Mouse (Mus musculus): ENCODE data around the gene Tbrg4. TPM values are rescaled to one million over a fixed set of nuclear protein-coding genes. Genes with fewer than 3 reads are reported as not detected.

Tbrg4 gene
- polyA plus RNA-seq, 1 experiment from 2014 or later = 23.5 TPM

DNA sequence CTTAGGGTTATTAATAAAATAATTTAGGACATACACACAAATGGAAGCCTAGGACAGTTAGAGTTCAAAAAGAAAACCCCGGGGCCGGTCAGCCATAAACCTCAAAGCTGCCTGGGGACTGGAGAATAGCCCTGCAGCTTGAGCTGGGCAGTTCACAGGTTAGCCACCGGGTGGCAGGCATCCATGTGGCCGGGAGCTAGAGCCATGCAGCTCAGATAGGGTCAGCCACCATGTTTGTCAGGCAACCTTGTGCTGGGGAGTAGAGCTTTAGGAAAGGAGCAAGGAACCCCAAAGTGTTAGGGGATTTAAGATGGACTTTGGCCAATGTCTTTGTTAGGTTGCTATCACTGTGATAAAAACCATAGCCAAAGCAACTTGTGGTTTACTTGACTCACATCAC, 2.7 kb upstream of the Tbrg4 start:
- peak; percentile 72 for DNase-seq

DNA sequence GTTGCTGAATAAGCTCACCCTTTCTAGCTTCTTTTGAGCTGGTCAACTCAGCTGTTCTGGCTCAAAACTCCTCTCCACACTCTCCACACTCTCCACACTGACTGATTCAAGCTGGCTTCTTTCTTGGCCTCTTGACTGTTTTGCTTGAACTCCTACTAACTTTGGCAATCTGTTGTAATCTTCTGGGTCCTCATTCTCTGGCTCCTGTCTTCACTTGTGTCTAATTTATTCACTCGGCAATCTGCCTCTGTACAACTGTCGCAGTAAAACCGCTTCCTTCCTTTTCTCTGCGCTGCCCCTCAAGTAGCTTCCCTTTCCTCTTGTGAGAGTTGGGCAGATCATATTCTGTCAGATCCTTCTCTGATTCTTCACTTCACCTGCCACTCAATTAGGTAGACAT, 1.9 kb upstream of the Tbrg4 start:
- TF ChIP-seq CTCF (IDR thresholded peaks at IDR 0.05; ENCODE audit: low read depth) = no peak
- no peak for TF ChIP-seq EP300 (IDR thresholded peaks at IDR 0.05; ENCODE audit: low read depth)
- no peaks in the 10 kb centered on the region for H3K27me3 ChIP-seq (ENCODE audit: insufficient read depth, low read length)
- H3K4me2 ChIP-seq (ENCODE audit: low read depth, low read length) = peak overlapping the region; percentile 89; the same call in 1 of the 2 replicates
- H3K9ac ChIP-seq (replicated peaks) = no peak overlapping the region
- H3K4me1 ChIP-seq (ENCODE audit: insufficient read depth) = peaks cover 34% of the 10 kb centered on the region
- H3K4me3 ChIP-seq (ENCODE audit: low read depth, low read length) = no peak overlapping the region
- H3K27ac ChIP-seq (ENCODE audit: low read depth) = peak overlapping the region; percentile 94
- WGBS (ENCODE audit: insufficient replicate concordance) = 45% methylated on average over 4 of the region's 4 CpGs
- H3K9me3 ChIP-seq (ENCODE audit: low read length) = peaks cover 4% of the 10 kb centered on the region; the same call in 1 of the 2 replicates
- no peak for DNase-seq
- ATAC-seq = no peak
- peaks cover 11% of the 10 kb centered on the region for H3K36me3 ChIP-seq (replicated peaks; ENCODE audit: insufficient read depth, low read length)

More for the DNA sequence above, 2.7 kb upstream of the Tbrg4 start:
- TF ChIP-seq CTCF (IDR thresholded peaks at IDR 0.05; ENCODE audit: low read depth) (peak; percentile 77), EP300 (IDR thresholded peaks at IDR 0.05; ENCODE audit: low read depth) (no peak)
- Histone ChIP-seq H3K27me3 (ENCODE audit: insufficient read depth, low read length) (no peaks in the 10 kb centered on the region), H3K36me3 (replicated peaks; ENCODE audit: insufficient read depth, low read length) (peaks cover 5% of the 10 kb centered on the region), H3K4me1 (ENCODE audit: insufficient read depth) (peaks cover 34% of the 10 kb centered on the region), H3K9me3 (ENCODE audit: low read length) (peaks cover 4% of the 10 kb centered on the region; the same call in 1 of the 2 replicates), H3K27ac (ENCODE audit: low read depth) (peak overlapping the region; percentile 94), H3K4me3 (ENCODE audit: low read depth, low read length) (no peak overlapping the region), H3K4me2 (ENCODE audit: low read depth, low read length) (no peak overlapping the region), H3K9ac (replicated peaks) (no peak overlapping the region)
- ATAC-seq = no peak
- WGBS (ENCODE audit: insufficient replicate concordance) = 27% methylated on average over 4 of the region's 4 CpGs

DNA sequence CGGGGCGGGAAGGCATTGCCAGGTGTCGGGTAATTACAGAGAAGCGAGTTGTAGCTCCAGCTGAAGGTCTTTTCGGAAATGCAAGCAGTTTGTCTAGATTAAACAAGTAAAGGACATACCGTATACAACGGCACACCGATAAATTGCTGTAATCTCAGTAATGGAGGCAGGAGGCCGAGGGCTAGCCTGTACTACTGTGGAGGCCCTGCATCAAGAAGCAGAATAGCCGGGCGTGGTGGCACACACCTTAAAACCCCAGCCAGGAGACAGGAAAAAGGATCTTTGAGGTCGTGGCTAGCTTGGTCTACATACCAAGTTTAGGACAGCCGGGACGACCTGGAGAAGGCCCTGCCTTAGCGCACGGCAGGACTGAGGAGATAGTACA, 513 bp upstream of the Tbrg4 start:
- Histone ChIP-seq H3K27ac (ENCODE audit: low read depth) (peak overlapping the region; percentile 94), H3K27me3 (ENCODE audit: insufficient read depth, low read length) (no peaks in the 10 kb centered on the region), H3K4me1 (ENCODE audit: insufficient read depth) (peaks cover 34% of the 10 kb centered on the region), H3K9me3 (ENCODE audit: low read length) (peaks cover under 1% of the 10 kb centered on the region; the same call in 1 of the 2 replicates), H3K4me3 (ENCODE audit: low read depth, low read length) (peak overlapping the region; percentile 85), H3K4me2 (ENCODE audit: low read depth, low read length) (peak overlapping the region; percentile 89), H3K36me3 (replicated peaks; ENCODE audit: insufficient read depth, low read length) (peaks cover 16% of the 10 kb centered on the region), H3K9ac (replicated peaks) (peak overlapping the region; percentile 78)
- no peak for TF ChIP-seq EP300 (IDR thresholded peaks at IDR 0.05; ENCODE audit: low read depth)
- no peak for TF ChIP-seq CTCF (IDR thresholded peaks at IDR 0.05; ENCODE audit: low read depth)
- WGBS (ENCODE audit: insufficient replicate concordance) = 8% methylated on average over 16 of the region's 16 CpGs
- ATAC-seq (peak; percentile 24), DNase-seq (no peak)

DNA sequence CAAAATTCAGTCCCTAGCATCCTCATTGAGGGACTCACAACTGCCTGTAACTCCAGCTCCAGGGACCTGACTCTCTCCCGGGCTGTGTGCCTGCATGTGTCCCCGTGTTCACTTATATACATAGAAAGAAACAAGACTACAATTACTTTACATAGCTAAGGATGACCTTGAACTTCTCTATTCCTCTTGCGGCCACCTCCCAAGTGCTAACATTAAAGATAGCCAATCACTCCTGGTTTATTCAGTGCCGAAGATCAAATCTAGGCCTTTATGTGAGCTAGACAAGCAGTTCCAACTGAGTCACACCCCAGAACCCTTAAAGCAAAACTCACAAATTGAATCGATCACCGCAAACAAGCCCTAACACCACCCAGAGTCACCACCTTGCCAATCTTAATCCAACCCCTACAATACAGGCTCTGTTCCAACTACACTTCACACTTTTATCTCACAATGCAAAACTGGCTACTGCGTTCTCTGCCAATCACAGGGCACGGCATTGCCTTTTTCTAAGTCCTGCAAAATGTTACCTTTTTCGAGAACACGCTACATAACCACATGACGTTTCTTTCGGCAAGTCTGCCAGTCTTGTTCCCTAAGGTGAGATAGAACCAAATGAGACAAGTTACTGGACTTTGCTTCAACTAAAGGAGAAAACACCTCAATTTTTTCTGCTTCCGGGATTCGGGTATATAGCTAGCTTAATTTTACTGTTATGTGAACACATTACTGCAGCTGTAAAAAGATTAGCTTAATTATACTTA, 1.1 kb downstream of the Tbrg4 start:
- H3K4me1 ChIP-seq (ENCODE audit: insufficient read depth) = peaks cover 34% of the 10 kb centered on the region
- H3K4me3 ChIP-seq (ENCODE audit: low read depth, low read length) = peak overlapping the region; percentile 85
- ATAC-seq (no peak), DNase-seq (no peak)
- H3K27me3 ChIP-seq (ENCODE audit: insufficient read depth, low read length) = no peaks in the 10 kb centered on the region
- WGBS (ENCODE audit: insufficient replicate concordance) = 43% methylated on average over 14 of the region's 14 CpGs
- no peak for TF ChIP-seq EP300 (IDR thresholded peaks at IDR 0.05; ENCODE audit: low read depth)
- no peak for TF ChIP-seq CTCF (IDR thresholded peaks at IDR 0.05; ENCODE audit: low read depth)
- peak overlapping the region; percentile 78 for H3K9ac ChIP-seq (replicated peaks)
- H3K9me3 ChIP-seq (ENCODE audit: low read length) = no peaks in the 10 kb centered on the region
- H3K27ac ChIP-seq (ENCODE audit: low read depth) = peak overlapping the region; percentile 94; the same call in 1 of the 2 replicates
- H3K4me2 ChIP-seq (ENCODE audit: low read depth, low read length) = peak overlapping the region; percentile 89
- peaks cover 31% of the 10 kb centered on the region for H3K36me3 ChIP-seq (replicated peaks; ENCODE audit: insufficient read depth, low read length)

DNA sequence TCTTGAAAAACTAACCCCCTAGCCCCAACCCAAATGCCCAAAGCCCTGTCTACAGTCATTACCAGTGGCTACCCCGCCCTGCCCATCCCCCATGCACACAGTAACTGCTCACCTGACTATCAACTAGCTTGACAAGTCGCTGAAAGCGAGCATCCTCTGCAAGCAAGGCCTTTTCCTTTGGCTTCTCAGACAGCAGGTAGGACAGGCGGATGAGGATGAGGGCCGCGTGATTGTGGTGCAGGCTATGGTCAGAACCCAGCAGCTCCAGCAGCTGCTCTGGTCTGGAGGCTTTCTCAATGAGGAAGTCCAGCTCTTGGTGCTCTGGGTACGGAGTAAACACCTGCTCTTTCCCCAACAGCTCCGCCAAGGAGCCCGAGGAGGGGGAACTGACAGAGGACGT, 2.2 kb downstream of the Tbrg4 start:
- DNase-seq (peak; percentile 24), ATAC-seq (no peak)
- H3K9ac ChIP-seq (replicated peaks) = peak overlapping the region; percentile 78
- no peaks in the 10 kb centered on the region for H3K27me3 ChIP-seq (ENCODE audit: insufficient read depth, low read length)
- no peaks in the 10 kb centered on the region for H3K9me3 ChIP-seq (ENCODE audit: low read length)
- H3K36me3 ChIP-seq (replicated peaks; ENCODE audit: insufficient read depth, low read length) = peaks cover 42% of the 10 kb centered on the region
- H3K4me1 ChIP-seq (ENCODE audit: insufficient read depth) = peaks cover 32% of the 10 kb centered on the region
- peak overlapping the region; percentile 89 for H3K4me2 ChIP-seq (ENCODE audit: low read depth, low read length)
- peak overlapping the region; percentile 85 for H3K4me3 ChIP-seq (ENCODE audit: low read depth, low read length)
- peak overlapping the region; percentile 94 for H3K27ac ChIP-seq (ENCODE audit: low read depth)
- WGBS (ENCODE audit: insufficient replicate concordance) = 56% methylated on average over 10 of the region's 10 CpGs
- no peak for TF ChIP-seq CTCF (IDR thresholded peaks at IDR 0.05; ENCODE audit: low read depth)
- no peak for TF ChIP-seq EP300 (IDR thresholded peaks at IDR 0.05; ENCODE audit: low read depth)

DNA sequence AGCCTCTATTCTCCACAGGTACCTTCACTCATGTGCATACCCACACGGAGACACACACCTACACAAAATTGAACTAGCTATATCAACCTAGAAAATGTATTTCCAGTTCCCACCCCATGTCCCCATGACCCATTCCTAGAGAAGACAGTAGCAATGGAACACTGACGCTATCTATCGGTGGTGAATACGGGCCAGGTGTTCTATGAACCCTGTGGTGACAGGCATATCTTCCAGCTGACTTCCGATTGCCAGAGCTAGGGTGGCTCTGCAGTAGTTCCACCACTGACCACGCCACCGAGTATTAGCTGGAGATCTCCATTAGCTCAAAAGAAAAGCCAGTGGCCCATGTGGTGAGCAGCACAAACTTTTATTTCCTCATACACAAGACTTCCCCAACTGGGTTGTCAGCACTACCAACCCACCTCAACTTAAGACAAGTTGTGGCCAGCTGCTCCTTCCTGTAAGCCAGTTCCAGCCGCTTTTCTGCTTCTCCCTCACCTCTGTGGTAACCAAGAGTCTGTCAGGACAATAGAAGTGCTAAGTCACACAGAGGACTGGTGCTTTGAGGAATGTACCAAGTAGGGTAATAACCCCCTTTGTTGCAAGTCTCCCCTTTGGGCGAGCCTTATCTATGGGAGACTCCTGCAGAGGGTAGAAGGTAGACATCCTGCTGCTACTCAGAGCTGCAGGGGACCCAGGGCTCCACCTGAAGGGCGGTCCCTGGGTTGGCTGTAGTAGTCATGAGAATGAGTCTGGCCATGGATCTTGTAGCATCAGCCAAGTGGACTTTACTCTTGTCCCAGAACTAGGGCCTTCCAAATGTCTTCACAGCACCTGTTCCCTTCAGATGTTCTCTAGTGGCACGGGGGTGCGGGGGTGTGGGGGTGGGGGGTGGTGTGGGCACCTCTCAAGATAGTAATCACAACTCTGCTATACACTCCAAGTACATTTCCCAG, 10.3 kb downstream of the Tbrg4 start:
- DNase-seq = peak; percentile 33
- no peaks in the 10 kb centered on the region for H3K4me1 ChIP-seq (ENCODE audit: insufficient read depth)
- no peak overlapping the region for H3K4me2 ChIP-seq (ENCODE audit: low read depth, low read length)
- no peaks in the 10 kb centered on the region for H3K27me3 ChIP-seq (ENCODE audit: insufficient read depth, low read length)
- ATAC-seq = peak; percentile 42
- no peak overlapping the region for H3K9ac ChIP-seq (replicated peaks)
- 75% methylated on average over 12 of the region's 12 CpGs for WGBS (ENCODE audit: insufficient replicate concordance)
- H3K4me3 ChIP-seq (ENCODE audit: low read depth, low read length) = no peak overlapping the region
- peak overlapping the region; percentile 60 for H3K27ac ChIP-seq (ENCODE audit: low read depth)
- H3K36me3 ChIP-seq (replicated peaks; ENCODE audit: insufficient read depth, low read length) = peaks cover 78% of the 10 kb centered on the region
- no peaks in the 10 kb centered on the region for H3K9me3 ChIP-seq (ENCODE audit: low read length)
- TF ChIP-seq EP300 (IDR thresholded peaks at IDR 0.05; ENCODE audit: low read depth) (no peak), CTCF (IDR thresholded peaks at IDR 0.05; ENCODE audit: low read depth) (no peak)

Measured in liver, postnatal 0 days (tissue).